Mouse (Mus musculus) CH12.LX (cell line): ENCODE results near the gene Atp7a. TPM values are rescaled to one million over a fixed set of nuclear protein-coding genes. Genes with fewer than 3 reads are reported as not detected.

Experiments
- DNase-seq: peaks from one replicate; pipeline ENCODE4 v3.0.0-alpha.2; 2013; ENCODE audit errors: extremely low read depth
- H3K27ac ChIP-seq: 2 replicates; pipeline ENCODE4 v1.5.1; 2012; ENCODE audit warnings: low read depth, mild to moderate bottlenecking, control low read depth, moderate library complexity; ENCODE audit not compliant: insufficient read depth
- H3K27me3 ChIP-seq: replicated peaks from 2 replicates; pipeline ENCODE3; 2012; ENCODE audit warnings: inconsistent platforms
- H3K36me3 ChIP-seq, 2 experiments: replicated peaks in 1 of 2; 2 replicates each; pipeline versions ENCODE3 to v1.6.1; 2012; ENCODE audit warnings: inconsistent platforms in 1 of 2, low read length in 1 of 2, mild to moderate bottlenecking in 1 of 2, mixed read lengths in 1 of 2, moderate library complexity in 1 of 2; ENCODE audit not compliant: control insufficient read depth in 1 of 2, insufficient read depth in 1 of 2
- H3K4me1 ChIP-seq, 2 experiments: 2 replicates each; pipeline ENCODE4 v1.6.1; 2012; ENCODE audit warnings: inconsistent platforms in 1 of 2, moderate library complexity in 1 of 2; ENCODE audit not compliant: insufficient read depth in 2 of 2, control insufficient read depth in 1 of 2
- H3K4me2 ChIP-seq: 2 replicates; pipeline ENCODE4 v1.6.1; 2012; ENCODE audit warnings: low read depth, mild to moderate bottlenecking, control low read depth; ENCODE audit not compliant: poor library complexity, insufficient read depth, severe bottlenecking
- H3K4me3 ChIP-seq, 3 experiments: fragments of 150-350 bp in 1 of 3; sonication (generic) in 1 of 3; replicated peaks in 1 of 3; 2 replicates each; pipeline versions ENCODE3 to v1.5.1; 2011 to 2012; ENCODE audit warnings: low read depth in 2 of 3, low read length in 2 of 3, mild to moderate bottlenecking in 2 of 3, moderate library complexity in 2 of 3, control low read depth in 1 of 3, improper control_type of control experiment in 1 of 3, inconsistent platforms in 1 of 3, mixed read lengths in 1 of 3; ENCODE audit not compliant: poor library complexity in 1 of 3
- H3K79me2 ChIP-seq: replicated peaks from 2 replicates; pipeline ENCODE4 v1.6.1; 2012; ENCODE audit warnings: mild to moderate bottlenecking, moderate library complexity; ENCODE audit not compliant: control insufficient read depth, poor library complexity, insufficient read depth, severe bottlenecking; ENCODE audit errors: extremely low read depth
- H3K9ac ChIP-seq: 2 replicates; pipeline ENCODE4 v1.6.1; 2012; ENCODE audit warnings: low read depth, mild to moderate bottlenecking, control low read depth, moderate library complexity; ENCODE audit not compliant: insufficient read depth
- H3K9me3 ChIP-seq: replicated peaks from 2 replicates; pipeline ENCODE3; 2012; ENCODE audit warnings: low read length, inconsistent platforms, mixed read lengths
- BHLHE40 ChIP-seq: IDR thresholded peaks from 2 replicates; pipeline ENCODE4 v1.6.1; 2011; ENCODE audit warnings: mild to moderate bottlenecking, low read depth, low read length, improper control_type of control experiment
- CHD1 ChIP-seq: IDR thresholded peaks from 2 replicates; pipeline ENCODE4 v1.6.1; 2012; ENCODE audit warnings: low read depth, low read length, improper control_type of control experiment, inconsistent platforms
- CHD2 ChIP-seq: IDR thresholded peaks from 2 replicates; pipeline ENCODE4 v1.6.1; 2011; ENCODE audit warnings: low read length, improper control_type of control experiment
- CTCF ChIP-seq, 2 experiments: IDR thresholded peaks in 1 of 2; conservative IDR thresholded peaks in 1 of 2; 2 replicates each; pipeline ENCODE4 v1.5.1; 2011 to 2012; ENCODE audit warnings: low read depth in 2 of 2, low read length in 2 of 2, improper control_type of control experiment in 1 of 2, inconsistent platforms in 1 of 2, mild to moderate bottlenecking in 1 of 2, moderate library complexity in 1 of 2
- ELF1 ChIP-seq: IDR thresholded peaks from 2 replicates; pipeline ENCODE4 v1.6.1; 2014; ENCODE audit warnings: low read depth, mild to moderate bottlenecking, inconsistent platforms, low read length, improper control_type of control experiment
- EP300 ChIP-seq: IDR thresholded peaks from 2 replicates; pipeline ENCODE4 v1.6.1; 2011; ENCODE audit warnings: low read length, improper control_type of control experiment
- ETS1 ChIP-seq: conservative IDR thresholded peaks from 2 replicates; pipeline ENCODE4 v1.6.1; 2012; ENCODE audit warnings: low read depth, mild to moderate bottlenecking, inconsistent platforms, low read length, improper control_type of control experiment, moderate library complexity
- HCFC1 ChIP-seq: IDR thresholded peaks from 2 replicates; pipeline ENCODE4 v1.6.1; 2012; ENCODE audit warnings: low read depth, mild to moderate bottlenecking, inconsistent platforms, low read length, improper control_type of control experiment
- KAT2A ChIP-seq: IDR thresholded peaks from 2 replicates; pipeline ENCODE4 v1.6.1; 2012; ENCODE audit warnings: low read length, improper control_type of control experiment, inconsistent platforms; ENCODE audit not compliant: insufficient replicate concordance
- MAX ChIP-seq: IDR thresholded peaks from 2 replicates; pipeline ENCODE4 v1.6.1; 2011; ENCODE audit warnings: low read length, improper control_type of control experiment
- MEF2A ChIP-seq: IDR thresholded peaks from 2 replicates; pipeline ENCODE4 v1.6.1; 2014; ENCODE audit warnings: low read depth, mild to moderate bottlenecking, inconsistent platforms, low read length, improper control_type of control experiment, borderline replicate concordance
- MXI1 ChIP-seq: IDR thresholded peaks from 2 replicates; pipeline ENCODE4 v1.6.1; 2011; ENCODE audit warnings: mild to moderate bottlenecking, low read depth, low read length, improper control_type of control experiment
- MYC ChIP-seq: IDR thresholded peaks from 2 replicates; pipeline ENCODE4 v1.6.1; 2011; ENCODE audit warnings: low read depth, mild to moderate bottlenecking, improper control_type of control experiment, low read length
- NRF1 ChIP-seq: IDR thresholded peaks from 2 replicates; pipeline ENCODE4 v1.6.1; 2014; ENCODE audit warnings: low read depth, mild to moderate bottlenecking, inconsistent platforms, low read length, improper control_type of control experiment, moderate library complexity
- POLR2A ChIP-seq: IDR thresholded peaks from 2 replicates; pipeline ENCODE4 v1.6.1; 2011; ENCODE audit warnings: low read depth, mild to moderate bottlenecking, improper control_type of control experiment, low read length
- POLR2AphosphoS2 ChIP-seq: IDR thresholded peaks from 2 replicates; pipeline ENCODE4 v1.6.1; 2011; ENCODE audit warnings: low read depth, low read length, improper control_type of control experiment
- RAD21 ChIP-seq: IDR thresholded peaks from 2 replicates; pipeline ENCODE4 v1.6.1; 2011; ENCODE audit warnings: low read depth, mild to moderate bottlenecking, low read length, improper control_type of control experiment, moderate library complexity
- RCOR1 ChIP-seq: conservative IDR thresholded peaks from 2 replicates; pipeline ENCODE4 v1.6.1; 2012; ENCODE audit warnings: low read depth, mild to moderate bottlenecking, inconsistent platforms, low read length, improper control_type of control experiment
- SIN3A ChIP-seq: IDR thresholded peaks from 2 replicates; pipeline ENCODE4 v1.6.1; 2012; ENCODE audit warnings: low read length, improper control_type of control experiment, inconsistent platforms
- SMC3 ChIP-seq: IDR thresholded peaks from 2 replicates; pipeline ENCODE4 v1.6.1; 2011; ENCODE audit warnings: low read depth, low read length, improper control_type of control experiment
- TBP ChIP-seq: conservative IDR thresholded peaks from 2 replicates; pipeline ENCODE4 v1.6.1; 2011; ENCODE audit warnings: low read depth, low read length, improper control_type of control experiment
- TCF12 ChIP-seq: IDR thresholded peaks from 2 replicates; pipeline ENCODE4 v1.6.1; 2014; ENCODE audit warnings: low read depth, mild to moderate bottlenecking, inconsistent platforms, low read length, improper control_type of control experiment
- UBTF ChIP-seq: IDR thresholded peaks from 2 replicates; pipeline ENCODE4 v1.6.1; 2012; ENCODE audit warnings: low read depth, mild to moderate bottlenecking, inconsistent platforms, low read length, improper control_type of control experiment, moderate library complexity
- ZMIZ1 ChIP-seq: IDR thresholded peaks from 2 replicates; pipeline ENCODE4 v1.6.1; 2012; ENCODE audit warnings: low read depth, mild to moderate bottlenecking, inconsistent platforms, low read length, improper control_type of control experiment
- ZNF384 ChIP-seq: IDR thresholded peaks from 2 replicates; pipeline ENCODE4 v1.6.1; 2012; ENCODE audit warnings: low read depth, low read length, improper control_type of control experiment, inconsistent platforms
- dilution Hi-C: fragments of 300-500 bp; cut with MboI; formaldehyde crosslinking; loops from 2 replicates; pipeline ENCODE4 v1.14.3; 2020; ENCODE audit warnings: low sequenced_read_pairs; ENCODE audit not compliant: extremely low pct_unique_long_range_greater_than_20kb, extremely low pct_ligation_motif_present
- in situ Hi-C: fragments of 300-500 bp; cut with MboI; formaldehyde crosslinking; loops from 3 replicates; pipeline ENCODE4 v1.14.3; 2019; ENCODE audit warnings: low sequenced_read_pairs, low pct_ligation_motif_present, low pct_unique_long_range_greater_than_20kb, mixed read lengths
- polyA plus RNA-seq: library from polyadenylated mRNA; unstranded; fragments of >175 nt; gene quantifications from 2 replicates; pipeline ENCODE4 v1.2.1, GENCODE M21; 2012; ENCODE audit warnings: low read depth; ENCODE audit not compliant: insufficient read length
- total RNA-seq, 2 experiments: library from RNA; depleted of rRNA; stranded (reverse); fragments of 300-350 nt in 1 of 2; fragments of >200 nt in 1 of 2; gene quantifications; 2 replicates each; pipeline ENCODE4 v1.2.3; 2012 to 2014

Atp7a gene
- total and polyA plus RNA-seq, 3 experiments: 2.2 to 5.4 (median 4.0) TPM

DNA sequence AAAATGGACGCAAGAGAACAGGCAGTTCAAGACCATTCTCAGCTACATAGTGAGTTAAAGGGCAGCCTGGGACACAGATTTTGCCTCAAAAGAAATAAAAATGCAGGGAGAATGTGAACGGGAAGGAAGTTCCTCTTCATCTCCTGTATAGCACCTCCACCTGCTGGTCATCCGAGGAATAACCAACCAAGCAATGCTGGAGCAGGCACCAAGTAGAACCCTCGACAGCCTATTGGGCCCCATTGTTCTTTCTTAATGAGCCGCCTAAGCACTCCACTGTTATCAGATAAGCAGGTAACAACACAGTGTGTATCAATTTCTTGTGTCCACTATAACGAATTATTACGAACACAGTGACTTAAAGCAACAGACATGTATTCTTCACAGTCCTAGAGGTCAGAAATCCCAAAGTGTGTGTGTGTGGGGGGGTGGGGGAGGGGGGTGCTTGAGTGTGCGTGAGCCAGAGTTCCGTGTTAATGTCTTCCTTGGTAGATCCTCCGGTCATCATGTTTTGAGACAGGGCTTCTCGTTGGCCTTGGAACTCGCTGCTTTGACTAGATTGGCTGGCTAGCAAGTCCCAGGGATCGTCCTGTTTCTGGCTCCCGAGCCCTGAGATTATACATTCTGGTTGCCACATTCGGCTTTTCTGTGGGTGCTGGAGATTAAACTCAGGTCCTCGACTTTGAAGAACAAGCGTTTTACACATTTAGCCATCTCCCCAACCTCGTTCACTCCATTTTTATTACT, 144.2 kb downstream of the Atp7a start:
- Histone ChIP-seq H3K79me2 (no peaks in the 10 kb centered on the region), H3K4me3 (peak overlapping the region in 2 of 3 experiments; percentile 11 to 21), H3K27me3 (no peaks in the 10 kb centered on the region), H3K4me1 (no peaks in the 10 kb centered on the region), H3K9me3 (no peaks in the 10 kb centered on the region), H3K36me3 (no peaks in the 10 kb centered on the region), H3K27ac (no peak overlapping the region), H3K9ac (no peak overlapping the region), H3K4me2 (peak overlapping the region; percentile 8)
- in situ Hi-C loops: no loop called here
- peak; percentile 80 for DNase-seq
- dilution Hi-C loops: no loop called here
- TF ChIP-seq SIN3A: 0 out of 2 replicates have a peak, but pooled peaks have one; percentile 26
- TF ChIP-seq RCOR1: no peak
- peak; percentile 45; the same call in 1 of the 2 replicates for TF ChIP-seq CHD2
- no peak for TF ChIP-seq KAT2A
- 0 out of 2 replicates have a peak, but pooled peaks have one; percentile 36 for TF ChIP-seq MYC
- TF ChIP-seq MAX: peak; percentile 55; the same call in 1 of the 2 replicates
- no peak for TF ChIP-seq NRF1
- no peak for TF ChIP-seq ETS1
- TF ChIP-seq POLR2A: no peak
- TF ChIP-seq ZMIZ1: no peak
- peak; percentile 72 for TF ChIP-seq SMC3
- 0 out of 2 replicates have a peak, but pooled peaks have one; percentile 16 for TF ChIP-seq TBP
- no peak for TF ChIP-seq EP300
- TF ChIP-seq POLR2AphosphoS2: no peak
- peak; percentile 30; the same call in 1 of the 2 replicates for TF ChIP-seq TCF12
- TF ChIP-seq HCFC1: 0 out of 2 replicates have a peak, but pooled peaks have one; percentile 20
- no peak for TF ChIP-seq UBTF
- TF ChIP-seq MXI1: no peak
- no peak; the same call in 1 of the 2 replicates for TF ChIP-seq ELF1
- TF ChIP-seq ZNF384: no peak
- TF ChIP-seq MEF2A: 0 out of 2 replicates have a peak, but pooled peaks have one; percentile 17
- no peak for TF ChIP-seq BHLHE40
- peak; percentile 91 for TF ChIP-seq RAD21
- peak; percentile 38 to 82; a peak in 3 of 4 replicates for TF ChIP-seq CTCF (conservative IDR thresholded peaks at IDR 0.05 in 1 of 2, IDR thresholded peaks at IDR 0.05 in 1 of 2; ENCODE audit: low read depth in 2 of 2, low read length in 2 of 2)
- no peak for TF ChIP-seq CHD1
